Mouse (Mus musculus) brain, embryonic 14.5 days (tissue): ENCODE measurements around the gene Prr22. TPM values are rescaled to one million over a fixed set of nuclear protein-coding genes. Genes with fewer than 3 reads are reported as not detected.

Experiments
- DNase-seq: peaks from one replicate; pipeline ENCODE4 v3.0.0-alpha.2; 2011; ENCODE audit warnings: low read depth
- CTCF ChIP-seq: fragments of 200-500 bp; IDR thresholded peaks from 2 replicates; pipeline ENCODE4 v1.5.1; 2012; ENCODE audit warnings: inconsistent platforms, mild to moderate bottlenecking, moderate library complexity, borderline replicate concordance; ENCODE audit not compliant: insufficient read depth, insufficient read length; ENCODE audit errors: extremely low read depth
- POLR2A ChIP-seq: fragments of 200-500 bp; IDR thresholded peaks from 2 replicates; pipeline ENCODE4 v1.6.1; 2012; ENCODE audit warnings: mild to moderate bottlenecking, inconsistent platforms, borderline replicate concordance; ENCODE audit not compliant: poor library complexity, insufficient read depth, insufficient read length, severe bottlenecking; ENCODE audit errors: extremely low read depth
- polyA plus RNA-seq: library from polyadenylated mRNA; depleted of rRNA; stranded (reverse); fragments of >200 nt; gene quantifications from 2 replicates; pipeline ENCODE4 v1.2.3, GENCODE M21; 2012; rRNA removed

Gene Prr22
- polyA plus RNA-seq, 1 experiment, result 3.1 TPM

DNA sequence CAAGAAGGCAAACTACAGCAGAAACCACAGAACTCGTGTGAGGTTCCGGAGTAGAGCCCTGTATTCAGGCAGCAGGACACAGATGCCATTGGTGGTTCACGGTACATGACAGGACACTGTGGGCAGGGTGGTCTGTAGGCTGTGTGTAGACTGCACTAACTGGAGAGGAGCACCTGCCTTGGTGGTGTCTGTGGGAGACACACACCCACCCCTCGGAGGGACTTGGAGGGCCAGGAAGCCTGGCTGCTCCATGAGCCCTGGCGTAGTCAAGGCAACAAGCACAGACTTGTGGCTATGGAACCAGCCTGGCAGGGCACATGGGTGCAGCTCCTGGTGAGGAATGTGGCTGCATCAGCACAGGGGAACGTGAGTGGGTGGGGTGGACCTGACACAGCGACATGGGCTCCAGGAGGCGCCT lies 49.7 kb downstream of the Prr22 start:
- TF ChIP-seq CTCF, result no peak
- TF ChIP-seq POLR2A, result no peak
- DNase-seq, result peak; percentile 50

Other genes starting within 250 kb of the Prr22 start
- gene Gm20219, start 215.9 kb upstream of the Prr22 start, polyA plus RNA-seq, result 2.9 and 3.1 TPM in 2 replicates
- 53.9 and 127 TPM in 2 replicates for gene Safb2, start 185.7 kb upstream of the Prr22 start, polyA plus RNA-seq
- 117 and 173 TPM in 2 replicates for gene Safb, start 185.4 kb upstream of the Prr22 start, polyA plus RNA-seq
- gene 2410015M20Rik, start 160.5 kb upstream of the Prr22 start, polyA plus RNA-seq, result 101 and 119 TPM in 2 replicates
- gene Rpl36, start 156.8 kb upstream of the Prr22 start, polyA plus RNA-seq, result 1,808 and 2,187 TPM in 2 replicates
- gene Lonp1, start 143.4 kb upstream of the Prr22 start, polyA plus RNA-seq, result 70.4 and 77.2 TPM in 2 replicates
- 4.0 TPM in 2 replicates for gene Catsperd, start 142.1 kb upstream of the Prr22 start, polyA plus RNA-seq
- gene Ranbp3, start 97.0 kb upstream of the Prr22 start, polyA plus RNA-seq, result 146 and 176 TPM in 2 replicates
- 313 and 400 TPM in 2 replicates for gene Ndufa11, start 52.5 kb upstream of the Prr22 start, polyA plus RNA-seq
- 18.2 and 18.8 TPM in 2 replicates for gene Vmac, start 52.2 kb upstream of the Prr22 start, polyA plus RNA-seq
- 5.2 and 5.4 TPM in 2 replicates for gene Nrtn, start 12.7 kb upstream of the Prr22 start, polyA plus RNA-seq
- 139 and 198 TPM in 2 replicates for gene Dus3l, start 5.5 kb upstream of the Prr22 start, polyA plus RNA-seq
- 7.8 and 11.1 TPM in 2 replicates for gene Rfx2, start 60.8 kb downstream of the Prr22 start, polyA plus RNA-seq
- not detected in 2 replicates for gene Acsbg2, start 104.2 kb downstream of the Prr22 start, polyA plus RNA-seq
- 0.03 and 0.07 TPM in 2 replicates for gene 1700061G19Rik, start 105.2 kb downstream of the Prr22 start, polyA plus RNA-seq
- gene Mllt1, start 165.2 kb downstream of the Prr22 start, polyA plus RNA-seq, result 149 and 153 TPM in 2 replicates
- gene Acer1, start 211.9 kb downstream of the Prr22 start, polyA plus RNA-seq, result 0.18 TPM in 1 of 2 replicates, not detected in the other
- 151 and 219 TPM in 2 replicates for gene Clpp, start 220.1 kb downstream of the Prr22 start, polyA plus RNA-seq
- 30.2 and 40.4 TPM in 2 replicates for gene Alkbh7, start 227.1 kb downstream of the Prr22 start, polyA plus RNA-seq
- 0.28 and 0.33 TPM in 2 replicates for gene Pspn, start 229.8 kb downstream of the Prr22 start, polyA plus RNA-seq
- 57.1 and 64.6 TPM in 2 replicates for gene Gtf2f1, start 241.0 kb downstream of the Prr22 start, polyA plus RNA-seq
- gene Gm17949, start 241.2 kb downstream of the Prr22 start, polyA plus RNA-seq, result 0.08 TPM in 1 of 2 replicates, not detected in the other